Mouse (Mus musculus) stomach, postnatal 0 days (tissue): ENCODE results near the gene Enkd1.

Experiments used
- CTCF ChIP-seq: IDR thresholded peaks from 2 replicates; pipeline ENCODE4 v1.5.1; 2016; ENCODE audit warnings: antibody characterized with exemption, low read depth, mild to moderate bottlenecking, moderate library complexity
- EP300 ChIP-seq: optimal IDR thresholded peaks from 2 replicates; pipeline ENCODE3; 2016; ENCODE audit warnings: antibody characterized with exemption

DNA sequence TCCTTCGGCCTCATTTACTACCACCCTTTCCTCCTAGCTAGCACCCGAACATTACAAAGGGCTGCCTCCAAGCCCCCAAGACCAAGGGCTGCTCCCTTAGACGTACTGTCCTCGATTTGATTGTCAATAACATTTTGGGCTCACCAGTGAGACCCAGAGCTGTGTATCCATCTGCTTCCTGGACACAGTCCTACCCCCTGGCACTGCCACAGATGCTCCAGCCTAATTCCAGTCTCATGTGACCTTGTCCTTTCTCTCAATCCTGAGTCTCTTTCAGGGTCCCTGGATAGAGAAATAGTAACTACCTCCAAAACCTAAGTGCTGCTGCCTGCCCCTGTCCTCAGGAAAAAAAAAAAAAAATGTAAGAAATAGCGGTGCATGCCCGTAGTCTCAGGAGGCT, 3.1 kb downstream of the Enkd1 start:
- TF ChIP-seq EP300 (no peak), CTCF (no peak)
